Mouse (Mus musculus) R1 (cell line): ENCODE data around the gene Fam131c.

Source experiments
- DNase-seq: peaks from one replicate; pipeline ENCODE4 v3.0.0-alpha.2; 2018; ENCODE audit warnings: low read depth, low spot score

Gene Fam131c

GRCm38 (mm10) chr4:141359222-141359621 lies 8.8 kb upstream of the Fam131c start:
- no peak for DNase-seq

- peak; percentile 91 for DNase-seq
Measured at GRCm38 (mm10) chr4:141360846-141361245, 7.2 kb upstream of the Fam131c start.

GRCm38 (mm10) chr4:141362937-141363548 lies 5.0 kb upstream of the Fam131c start:
- DNase-seq = peak; percentile 78

- no peak for DNase-seq
Measured at GRCm38 (mm10) chr4:141365126-141365525, 2.9 kb upstream of the Fam131c start.

GRCm38 (mm10) chr4:141365876-141366275 lies 2.1 kb upstream of the Fam131c start:
- no peak for DNase-seq

- no peak for DNase-seq
Measured at GRCm38 (mm10) chr4:141372426-141372825, 4.4 kb downstream of the Fam131c start.

- no peak for DNase-seq
Measured at GRCm38 (mm10) chr4:141379674-141380073, 11.7 kb downstream of the Fam131c start.

GRCm38 (mm10) chr4:141382406-141382805 lies 14.4 kb downstream of the Fam131c start:
- DNase-seq = no peak

- DNase-seq = peak; percentile 90
Measured at GRCm38 (mm10) chr4:141385275-141385674, 17.3 kb downstream of the Fam131c start.

GRCm38 (mm10) chr4:141386150-141386549 lies 18.1 kb downstream of the Fam131c start:
- DNase-seq = peak; percentile 46

GRCm38 (mm10) chr4:141387093-141387784 lies 19.2 kb downstream of the Fam131c start:
- DNase-seq = peak; percentile 77

GRCm38 (mm10) chr4:141387933-141388332 lies 19.9 kb downstream of the Fam131c start:
- DNase-seq = no peak

- peak; percentile 80 for DNase-seq
Measured at GRCm38 (mm10) chr4:141389366-141390150, 21.5 kb downstream of the Fam131c start.

GRCm38 (mm10) chr4:141391293-141391692 lies 23.3 kb downstream of the Fam131c start:
- no peak for DNase-seq

- DNase-seq = peak; percentile 48
Measured at GRCm38 (mm10) chr4:141394751-141395150, 26.7 kb downstream of the Fam131c start.

- no peak for DNase-seq
Measured at GRCm38 (mm10) chr4:141397861-141398260, 29.8 kb downstream of the Fam131c start.

GRCm38 (mm10) chr4:141398545-141398944 lies 30.5 kb downstream of the Fam131c start, which contains the start of gene Clcnka:
Clcnka (minus strand) TSS chr4:141398724.
- DNase-seq = no peak

GRCm38 (mm10) chr4:141400171-141400570 lies 32.2 kb downstream of the Fam131c start:
- no peak for DNase-seq

- peak; percentile 79 for DNase-seq
Measured at GRCm38 (mm10) chr4:141404518-141405313, 36.7 kb downstream of the Fam131c start.

- DNase-seq = no peak
Measured at GRCm38 (mm10) chr4:141405314-141405622, 37.2 kb downstream of the Fam131c start.

- DNase-seq = peak; percentile 79
Measured at GRCm38 (mm10) chr4:141406516-141407299, 38.7 kb downstream of the Fam131c start.
